Mouse (Mus musculus) erythroid progenitor cell, adult 5-6 weeks (primary cell): ENCODE measurements around the gene Cit. TPM values are rescaled to one million over a fixed set of nuclear protein-coding genes. Genes with fewer than 3 reads are reported as not detected.

ENCODE experiments used
- ATAC-seq: replicated peaks from 2 replicates; pipeline ENCODE4 v1.8.0; 2016; ENCODE audit warnings: moderate number of reproducible peaks, mild to moderate bottlenecking, moderate TSS enrichment, inconsistent platforms; ENCODE audit not compliant: poor library complexity, low FRiP score, severe bottlenecking
- total RNA-seq, 2 experiments: library from RNA; stranded (forward) in 1 of 2; stranded (reverse) in 1 of 2; fragments of 150-400 nt in 1 of 2; fragments of 186-747, 209-891 nt in 1 of 2; gene quantifications; 2 replicates each; pipeline versions ENCODE4 v1.2.3 to v1.2.4; 2015 to 2017; ENCODE audit warnings: low replicate concordance in 2 of 2

Gene Cit
- total RNA-seq, 2 experiments from 2014 or later = 133 to 411 TPM

DNA sequence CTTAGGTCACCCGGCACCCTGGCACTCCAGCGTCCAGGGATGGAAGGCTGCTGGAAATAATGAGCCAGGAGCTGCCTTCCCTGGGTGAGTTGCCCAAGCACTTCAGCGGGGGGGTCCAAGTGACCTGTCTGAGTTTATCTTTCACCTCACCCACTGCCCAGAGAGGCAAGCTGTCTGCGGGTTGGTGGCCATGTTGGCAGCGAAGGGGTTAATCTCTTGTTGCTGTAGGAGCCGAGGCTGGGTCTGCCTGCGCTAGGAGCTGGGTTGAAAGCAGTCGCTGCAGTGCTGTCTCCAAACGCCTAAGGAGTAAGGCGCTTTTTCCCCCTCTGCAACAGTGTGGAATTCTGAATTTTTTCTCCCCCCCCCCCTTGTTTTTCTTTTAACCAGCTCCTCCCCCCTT is 63.2 kb downstream of the Cit start:
- no peak for ATAC-seq

DNA sequence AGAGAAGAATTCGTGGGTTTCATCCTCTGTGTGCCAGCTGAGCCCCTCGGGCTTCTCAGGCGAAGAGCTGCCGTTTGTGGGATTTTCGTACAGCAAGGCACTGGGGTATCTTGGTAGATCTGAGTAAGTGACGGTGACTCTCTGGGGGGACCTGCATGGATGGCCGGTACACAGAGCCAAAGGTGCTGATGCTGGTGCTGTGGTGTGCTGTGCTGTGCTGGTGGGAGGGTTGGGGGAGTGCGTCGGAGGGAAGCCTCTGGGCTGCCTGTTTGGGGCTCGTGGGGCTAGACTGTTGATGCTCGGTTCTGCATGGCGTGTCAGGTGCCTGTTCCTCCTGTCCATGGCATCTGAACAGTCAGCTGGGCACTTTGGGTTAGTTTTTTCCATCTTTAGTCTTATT is 63.6 kb downstream of the Cit start:
- ATAC-seq = no peak

DNA sequence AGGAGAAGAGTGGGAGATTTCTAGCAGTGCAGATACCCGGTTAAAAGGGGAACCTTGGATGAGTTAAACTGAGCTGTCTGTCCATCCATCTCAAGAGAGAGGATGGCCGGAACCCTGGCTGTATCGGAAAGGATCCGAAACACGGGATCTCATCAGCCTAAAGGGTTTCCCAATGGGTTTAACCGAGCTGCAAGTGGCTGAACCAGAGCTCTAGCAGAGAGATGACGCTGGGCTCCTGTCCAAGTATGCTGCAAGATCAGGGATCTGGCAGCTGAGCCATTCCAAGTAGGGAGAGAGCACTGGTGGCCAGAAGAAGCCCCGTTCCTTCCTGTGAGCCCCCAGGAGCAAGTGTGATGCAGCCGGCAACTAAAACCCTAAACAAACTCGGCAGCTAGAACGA is 64.0 kb downstream of the Cit start:
- ATAC-seq = no peak

DNA sequence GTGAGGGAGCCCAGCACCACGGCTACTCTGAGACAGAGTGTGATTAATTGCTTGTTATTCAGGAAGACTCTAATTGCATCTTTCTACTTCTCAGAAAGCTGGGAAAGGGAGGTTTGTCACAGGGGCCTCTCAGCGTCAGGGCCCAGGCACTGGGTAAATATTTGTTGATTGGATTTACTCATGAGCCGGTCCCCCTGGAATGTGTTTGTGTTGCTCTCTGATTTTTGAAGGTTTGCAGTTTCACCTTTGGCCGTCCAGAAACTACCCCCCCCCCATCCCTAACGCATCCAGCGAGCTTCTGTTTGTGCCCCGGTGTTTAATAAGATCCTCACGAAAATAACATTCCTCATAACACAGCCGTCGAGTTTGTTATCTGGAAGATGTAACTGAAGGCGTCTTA is 65.4 kb downstream of the Cit start:
- ATAC-seq = no peak

DNA sequence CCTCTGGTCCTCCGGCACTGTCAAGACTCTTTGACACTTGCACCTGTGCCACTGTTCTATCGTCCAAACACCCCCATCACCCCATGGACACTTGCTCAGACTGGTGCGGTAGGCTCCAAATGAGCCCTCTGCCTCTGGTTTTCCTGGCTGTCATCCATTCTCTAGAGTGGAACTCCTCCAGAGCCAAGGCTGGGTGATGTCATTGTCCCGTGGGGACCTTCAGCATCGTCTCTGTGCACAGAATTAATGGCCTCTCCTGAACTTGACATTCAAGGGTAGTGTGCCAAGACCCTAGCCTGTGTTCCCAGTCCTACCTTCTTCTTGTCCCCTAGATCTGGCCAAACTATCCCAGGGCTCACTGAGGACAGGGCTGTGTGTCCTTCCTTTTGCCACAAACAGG is 70.4 kb downstream of the Cit start:
- ATAC-seq = no peak

DNA sequence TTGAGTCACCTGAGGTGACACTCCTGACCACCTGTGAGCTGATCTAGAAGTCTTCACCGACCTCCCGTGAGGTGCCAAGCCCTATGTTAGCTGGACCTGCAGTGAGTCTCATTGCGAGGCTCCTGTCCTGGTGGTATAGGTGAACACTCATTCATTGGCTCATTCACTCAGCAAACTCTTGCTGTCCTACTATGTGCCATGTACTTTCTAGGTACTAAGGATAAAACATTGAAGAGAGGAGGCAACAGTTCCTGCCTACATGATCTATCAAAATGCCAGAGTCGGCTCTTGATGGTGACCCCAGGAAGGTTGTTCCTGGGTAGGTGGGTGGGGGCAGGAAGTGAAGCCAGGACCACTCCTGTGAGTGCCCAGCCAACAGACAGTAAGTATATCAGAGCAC is 72.9 kb downstream of the Cit start:
- ATAC-seq = no peak

DNA sequence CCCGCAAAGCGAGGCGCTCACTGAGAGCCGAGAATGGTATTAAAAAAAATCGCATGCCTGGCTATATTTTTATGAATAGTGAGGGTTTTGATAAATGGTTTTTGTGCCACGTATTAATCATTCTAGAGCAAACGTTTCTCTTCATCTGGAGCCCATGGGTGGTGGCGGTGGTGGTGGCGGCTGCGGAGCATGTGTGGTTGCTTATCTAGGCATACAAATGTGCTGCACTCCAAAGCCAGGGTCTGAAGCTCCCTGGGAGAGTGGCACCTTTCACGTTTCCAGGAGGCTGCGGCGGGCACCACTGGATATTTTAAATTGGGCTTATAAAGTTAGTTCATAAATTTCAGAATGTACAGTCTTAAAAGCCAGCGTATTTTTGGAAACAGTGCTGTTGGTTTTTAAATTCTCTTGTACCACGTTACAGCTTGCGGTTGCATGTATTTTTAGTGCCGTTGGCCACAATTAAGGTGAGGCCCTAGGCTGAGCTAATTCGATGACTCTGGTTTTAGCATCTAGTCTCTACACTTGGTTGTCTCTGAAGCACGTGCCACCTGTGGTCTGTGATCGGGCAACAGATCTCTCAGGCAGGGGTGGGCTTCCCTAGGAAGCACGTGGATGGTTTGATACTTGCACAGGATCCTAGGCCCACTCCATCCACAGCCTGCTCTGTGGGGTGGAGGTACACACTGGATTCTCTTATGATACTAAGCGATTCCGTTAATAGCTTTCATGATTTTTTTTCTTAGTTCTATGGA is 73.7 kb downstream of the Cit start:
- peak; percentile 60; the same call in 1 of the 2 replicates for ATAC-seq

DNA sequence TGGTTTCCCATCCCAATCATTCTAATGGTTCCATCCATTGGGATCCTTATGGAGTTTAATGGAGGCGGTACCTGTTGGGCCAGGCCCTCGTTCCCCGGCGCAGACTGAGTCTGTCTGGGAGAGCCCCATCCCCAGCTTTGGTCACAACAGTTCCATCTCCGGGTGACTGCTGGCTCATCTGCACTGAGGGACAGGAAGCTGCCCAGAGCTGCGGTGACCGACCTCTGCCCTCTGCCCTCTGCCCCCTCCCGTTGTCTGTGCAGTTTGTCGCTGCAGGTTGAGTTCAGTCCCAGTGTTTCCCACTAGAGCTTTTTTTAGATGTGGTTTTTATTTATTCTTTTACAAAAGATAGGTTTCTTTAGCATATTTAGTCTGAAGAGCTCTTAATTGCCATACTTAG is 76.9 kb downstream of the Cit start:
- ATAC-seq = no peak

DNA sequence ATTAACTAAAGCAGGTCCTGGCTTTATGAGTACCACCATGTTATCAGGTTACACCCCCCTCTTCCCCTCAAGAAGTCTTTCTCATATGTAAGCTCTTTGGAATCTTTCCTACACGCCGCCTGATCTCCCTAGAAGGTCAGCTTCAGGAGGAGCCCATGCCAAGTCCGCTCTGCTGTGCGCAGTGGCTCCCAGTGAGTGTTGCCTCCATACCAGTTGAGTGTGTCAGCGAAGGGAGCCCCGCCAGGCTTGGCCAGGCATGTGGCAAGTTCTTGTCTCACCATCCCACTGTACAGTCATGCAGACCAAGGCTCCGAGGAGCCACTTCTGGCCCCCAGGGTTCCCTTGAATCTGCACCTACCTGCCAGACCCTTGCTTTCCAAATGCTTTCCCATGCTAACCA is 79.9 kb downstream of the Cit start:
- no peak for ATAC-seq

DNA sequence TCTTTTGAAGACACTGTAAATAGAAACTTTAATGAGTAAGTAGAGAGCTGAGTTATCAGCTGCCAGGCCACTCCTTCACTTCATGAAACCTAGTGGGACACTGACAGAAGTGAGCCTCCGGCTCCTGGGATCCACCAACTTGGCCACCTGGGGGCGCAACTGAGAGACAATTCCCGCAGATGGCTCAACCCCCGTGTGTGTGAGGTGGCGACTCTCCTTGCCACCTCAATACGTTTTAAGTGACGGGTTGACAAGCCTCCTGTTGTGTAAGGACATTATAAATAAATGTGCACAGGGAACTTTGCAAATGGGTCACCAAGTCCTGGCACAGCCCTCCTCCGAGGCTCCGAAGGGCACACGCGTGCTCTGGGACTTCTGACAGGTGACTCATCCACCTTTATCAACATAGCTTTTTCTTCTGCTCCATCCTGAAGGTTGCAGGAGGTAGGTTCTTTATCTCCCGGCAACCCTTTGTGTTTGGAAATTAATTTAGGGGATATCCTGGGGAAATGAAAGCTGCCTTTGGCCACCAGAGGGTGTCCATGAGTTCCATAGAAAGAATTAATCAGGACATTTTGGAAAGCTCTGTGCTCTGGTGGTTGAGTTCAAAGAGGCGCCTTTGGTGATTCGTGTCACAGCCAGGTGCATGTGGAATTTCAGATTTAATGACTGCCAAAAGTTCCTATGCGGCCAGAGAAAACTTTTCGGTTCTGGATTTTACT is 83.9 kb downstream of the Cit start:
- no peak for ATAC-seq

DNA sequence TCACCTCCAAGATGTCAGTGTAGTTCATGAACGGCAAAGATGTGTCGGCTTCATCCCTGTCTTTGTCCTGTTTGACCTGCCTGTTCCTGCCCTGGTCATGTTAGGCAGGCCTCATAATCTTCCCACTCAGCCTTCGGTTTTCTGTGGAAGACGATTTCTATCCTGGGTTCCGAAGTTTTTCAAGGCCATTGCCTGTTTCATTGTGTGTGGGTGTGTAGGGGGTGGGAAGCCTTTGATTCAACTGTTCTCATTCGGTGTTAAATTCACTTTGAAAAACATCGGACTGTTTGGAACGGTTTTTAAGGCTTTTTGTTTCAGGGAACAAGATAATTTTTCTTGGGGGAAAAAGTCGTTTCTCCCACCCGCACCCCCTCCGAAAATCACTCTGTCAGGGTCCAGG is 87.2 kb downstream of the Cit start:
- no peak for ATAC-seq

DNA sequence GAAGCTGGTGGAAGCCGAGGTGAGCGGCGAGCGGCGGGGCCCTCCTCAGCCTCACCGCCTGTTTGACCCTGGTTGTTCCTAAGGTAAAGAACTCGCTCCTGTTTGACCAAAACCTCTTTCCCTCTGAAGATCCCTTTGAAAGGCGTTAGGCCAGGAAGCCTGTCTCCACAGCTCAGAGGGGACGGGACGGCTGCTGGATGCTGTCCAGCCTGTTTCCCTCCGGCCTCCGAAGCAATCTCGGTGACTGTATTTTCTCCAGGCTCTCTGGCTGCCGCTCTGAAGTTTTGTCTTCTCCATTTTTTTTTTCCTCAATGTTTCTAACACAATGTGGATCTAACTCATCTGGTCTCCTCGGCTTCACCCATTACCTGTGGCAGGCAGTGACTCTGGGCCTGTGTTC is 91.8 kb downstream of the Cit start:
- ATAC-seq = no peak

DNA sequence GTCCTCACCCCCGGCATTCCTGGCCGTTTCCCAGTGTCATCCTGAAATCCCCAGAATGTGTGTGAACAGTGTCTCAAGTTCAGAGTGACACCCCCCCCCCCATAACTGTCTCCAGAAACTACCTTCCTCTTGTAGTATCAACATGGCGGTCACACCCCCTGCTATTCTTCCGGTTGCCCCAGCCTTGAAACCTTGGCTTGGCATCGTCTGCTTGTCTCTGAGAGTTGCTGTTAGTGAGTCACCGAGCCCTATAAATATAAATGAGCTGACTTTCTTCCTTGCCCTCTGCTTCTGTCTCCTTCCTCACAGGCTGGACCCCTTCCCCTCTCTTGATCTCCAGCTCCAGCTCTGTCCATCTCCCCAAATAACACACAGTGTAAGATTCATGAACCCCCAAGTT is 92.5 kb downstream of the Cit start:
- ATAC-seq = no peak

DNA sequence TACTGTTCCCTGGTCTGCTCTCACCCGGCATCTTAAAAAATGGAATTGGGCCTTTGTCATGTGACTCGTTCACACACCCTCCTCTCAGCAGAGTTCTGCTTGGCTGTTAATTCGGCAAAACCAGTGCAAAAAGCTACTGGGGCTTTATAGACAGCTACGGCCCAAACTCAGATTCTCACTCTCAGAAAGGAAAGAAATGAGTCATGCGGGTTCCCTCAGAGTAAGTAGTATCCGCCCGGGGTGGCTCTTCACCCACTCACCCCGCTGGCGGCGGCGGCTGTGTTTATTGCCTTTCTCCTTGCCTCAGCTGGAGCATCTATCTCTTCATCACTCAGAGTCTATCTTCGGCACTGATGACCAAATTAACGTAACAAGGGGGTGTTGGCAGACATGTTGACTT is 93.9 kb downstream of the Cit start:
- no peak for ATAC-seq

DNA sequence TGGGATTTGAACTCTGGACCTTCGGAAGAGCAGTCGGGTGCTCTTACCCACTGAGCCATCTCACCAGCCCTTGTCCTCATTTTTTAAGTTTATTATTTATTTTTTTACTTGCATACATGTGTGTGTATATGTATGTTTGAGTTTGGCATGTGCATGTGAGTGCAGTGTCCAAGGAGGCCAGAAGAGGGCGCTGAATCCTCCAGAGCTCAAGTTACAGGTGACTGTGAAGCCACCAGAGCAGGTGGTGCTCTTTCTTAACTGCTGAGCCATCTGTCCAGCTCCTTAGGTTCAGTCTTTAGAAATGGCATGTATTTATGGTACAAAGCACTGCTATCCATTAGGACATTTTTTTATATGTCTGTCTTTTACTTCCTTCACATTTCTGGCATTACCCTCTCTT is 97.3 kb downstream of the Cit start:
- no peak for ATAC-seq

DNA sequence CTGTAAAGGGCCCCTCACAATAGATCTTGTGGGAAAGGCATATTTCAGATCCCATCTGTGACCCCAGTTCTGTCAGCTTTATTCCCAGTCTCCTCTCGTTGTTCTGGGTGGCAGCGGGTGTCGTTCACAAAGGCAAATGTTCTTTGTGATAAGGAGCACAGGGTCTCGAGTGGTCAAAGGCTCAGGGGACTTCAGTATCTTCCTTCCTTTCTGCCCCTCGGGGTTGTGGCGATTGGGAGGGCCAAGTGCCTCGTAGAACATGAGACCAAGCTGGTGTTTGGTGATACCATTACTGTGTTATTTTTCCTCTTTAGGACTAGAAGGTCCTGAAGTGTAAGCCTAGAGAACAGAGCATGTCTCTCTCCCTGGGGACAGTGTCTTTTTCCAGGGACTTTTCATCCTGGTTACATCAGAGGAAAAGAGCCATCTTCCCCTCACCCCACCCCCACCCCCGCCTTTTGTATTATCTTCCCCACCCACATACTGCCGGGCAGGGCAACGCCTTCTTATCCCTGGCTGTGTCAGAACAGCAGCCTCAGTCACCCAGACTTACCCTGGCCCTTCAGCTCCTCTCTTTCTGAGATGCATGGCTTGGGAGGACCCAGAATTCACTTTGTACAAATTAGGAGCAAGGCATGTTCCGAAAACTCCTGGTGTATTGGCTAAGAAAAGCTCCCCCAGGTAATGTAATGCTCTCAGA is 99.9 kb downstream of the Cit start:
- ATAC-seq = peak; percentile 86

DNA sequence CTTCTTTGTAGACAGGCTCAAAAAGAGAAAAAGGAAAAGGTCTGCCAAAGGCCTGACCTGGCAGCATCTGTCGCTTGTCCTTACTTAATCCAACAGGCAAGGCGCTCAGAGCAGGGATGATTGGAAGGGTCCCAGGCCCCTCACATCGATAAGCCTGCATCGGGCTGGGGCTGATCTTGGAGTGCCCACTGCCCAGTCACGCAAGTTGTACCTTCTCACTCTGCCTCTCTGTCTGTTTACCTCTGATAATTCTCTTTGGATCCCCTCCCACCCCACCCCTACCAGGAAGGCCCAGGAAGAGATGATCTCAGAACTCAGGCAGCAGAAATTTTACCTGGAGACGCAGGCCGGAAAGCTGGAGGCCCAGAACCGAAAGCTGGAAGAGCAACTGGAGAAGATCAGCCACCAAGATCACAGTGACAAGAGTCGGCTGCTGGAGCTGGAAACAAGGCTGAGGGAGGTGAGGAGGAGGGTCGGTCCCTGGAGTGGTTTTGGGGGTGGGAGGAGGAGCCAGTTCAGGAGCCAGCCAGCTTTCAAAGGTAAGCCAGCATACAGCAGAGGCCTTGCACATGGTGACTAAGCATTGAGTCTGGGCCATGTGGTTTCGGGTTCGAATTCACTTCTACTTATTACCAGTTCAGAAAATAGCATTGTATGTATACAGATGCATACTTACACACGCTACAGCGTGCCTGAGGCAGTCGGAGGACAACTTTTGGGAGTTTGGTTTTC is 102.7 kb downstream of the Cit start:
- ATAC-seq = 0 out of 2 replicates have a peak, but pooled peaks have one; percentile 54

DNA sequence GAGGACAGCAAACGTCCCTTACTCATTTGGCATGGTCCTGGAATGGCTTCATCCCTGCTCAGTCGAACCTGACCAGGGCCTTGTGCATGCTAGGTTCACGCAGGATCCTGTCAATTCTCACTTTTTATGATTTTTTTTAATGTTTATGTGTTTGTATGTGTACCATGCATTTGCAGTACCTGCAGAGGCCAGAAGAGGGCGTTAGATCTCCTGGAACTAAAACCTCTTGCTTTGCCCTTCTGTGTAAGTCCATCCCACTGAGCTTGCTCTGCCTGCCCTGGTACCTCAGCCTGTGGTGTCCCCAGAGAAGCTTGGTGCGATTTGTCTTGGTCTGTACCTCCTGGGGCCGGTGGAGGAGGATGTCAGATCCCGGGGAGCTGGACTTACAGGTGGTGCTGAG is 105.9 kb downstream of the Cit start:
- ATAC-seq = no peak

DNA sequence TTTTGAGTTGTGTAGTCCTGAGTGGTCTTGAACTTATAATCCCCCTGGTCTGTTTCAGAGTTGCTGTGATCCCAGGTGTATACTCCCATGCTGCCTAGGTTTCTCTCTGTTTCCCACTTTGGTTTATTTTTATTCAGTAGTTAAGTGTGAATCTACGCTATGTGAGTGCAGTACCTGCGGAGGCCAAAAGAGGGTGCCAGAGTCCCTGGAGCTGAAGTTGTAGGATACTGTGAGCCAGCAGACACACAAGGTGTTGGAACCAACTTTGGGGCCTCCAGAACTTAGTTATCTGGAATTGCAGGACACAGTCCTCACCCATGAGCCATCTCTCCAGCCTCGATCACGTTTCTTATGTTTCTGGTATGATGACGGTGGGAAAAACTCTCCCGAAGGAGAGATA is 108.1 kb downstream of the Cit start:
- ATAC-seq = no peak

DNA sequence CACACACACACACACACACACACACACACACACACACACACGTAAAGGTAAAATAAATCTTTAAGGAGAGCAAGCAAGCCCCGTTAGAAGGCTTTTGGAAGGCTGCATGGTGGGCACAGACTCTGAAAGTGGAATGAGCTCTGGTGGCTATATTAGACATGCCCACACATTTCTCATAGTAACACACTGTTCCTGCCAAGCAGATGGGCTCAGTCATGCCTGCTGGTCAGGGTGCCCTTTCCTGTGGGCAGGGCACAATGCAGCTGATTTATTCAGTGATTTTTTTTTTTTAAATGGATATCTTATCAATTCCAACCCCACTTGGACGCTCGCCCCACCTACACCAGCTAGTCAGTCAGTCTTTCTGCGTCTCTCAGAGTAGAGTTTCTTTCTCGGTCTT is 109.0 kb downstream of the Cit start:
- no peak for ATAC-seq
